Mouse (Mus musculus): ENCODE measurements around the gene Ppp6r1. TPM values are rescaled to one million over a fixed set of nuclear protein-coding genes. Genes with fewer than 3 reads are reported as not detected.

Ppp6r1 gene
- total RNA-seq (2021) = 10 to 100 TPM; 74.9 to 76.3 TPM

- intact Hi-C loops (cut with DNase I) = loop anchor here (2.0 to 10.0 kb wide), 4 partner anchors 26 to 954 kb away; partner anchors contain the start of genes Hspbp1, Rps9 and Ube2s
Observed at GRCm38 (mm10) chr7:4658912-4659551, at the start of gene Ppp6r1. Gene Ppp6r1 (minus strand): TSS chr7:4659019.

GRCm38 (mm10) chr7:4705098-4705497 lies 46.3 kb upstream of the Ppp6r1 start:
- intact Hi-C loops (cut with DNase I) = loop anchor here (5.0 kb wide), 1 partner anchor 87 kb away; the partner anchor contains the start of gene Rpl28
- no peak for DNase-seq (ENCODE audit: low spot score)

More at GRCm38 (mm10) chr7:4658912-4659551, at the start of gene Ppp6r1:
- peak; percentile 96 for DNase-seq (ENCODE audit: low spot score)

GRCm38 (mm10) chr7:4703195-4703594 lies 44.4 kb upstream of the Ppp6r1 start:
- intact Hi-C loops (cut with DNase I) = no loop called here

GRCm38 (mm10) chr7:4702334-4702733 lies 43.5 kb upstream of the Ppp6r1 start:
- intact Hi-C loops (cut with DNase I) = no loop called here
- DNase-seq (ENCODE audit: low spot score) = no peak

More at GRCm38 (mm10) chr7:4703195-4703594, 44.4 kb upstream of the Ppp6r1 start:
- no peak for DNase-seq (ENCODE audit: low spot score)

- DNase-seq (ENCODE audit: low spot score) = no peak
- intact Hi-C loops (cut with DNase I) = no loop called here
Observed at GRCm38 (mm10) chr7:4693004-4693403, 34.2 kb upstream of the Ppp6r1 start.

GRCm38 (mm10) chr7:4690951-4691653 lies 32.3 kb upstream of the Ppp6r1 start:
- no peak for DNase-seq (ENCODE audit: low spot score)
- intact Hi-C loops (cut with DNase I) = no loop called here

GRCm38 (mm10) chr7:4690387-4690786 lies 31.6 kb upstream of the Ppp6r1 start, which contains the start of gene Brsk1:
Gene Brsk1 (plus strand): TSS chr7:4690604.
- intact Hi-C loops (cut with DNase I) = no loop called here
- peak; percentile 26 for DNase-seq (ENCODE audit: low spot score)

GRCm38 (mm10) chr7:4684632-4685417 lies 26.0 kb upstream of the Ppp6r1 start, which contains the start of gene Hspbp1:
Gene Hspbp1 (minus strand): TSS chr7:4685068.
- peak; percentile 95 for DNase-seq (ENCODE audit: low spot score)
- intact Hi-C loops (cut with DNase I) = loop anchor here (2.0 to 5.0 kb wide), 3 partner anchors 26 to 108 kb away; partner anchors contain the start of genes Kmt5c, Ppp6r1 and Rpl28

- no peak for DNase-seq (ENCODE audit: low spot score)
- intact Hi-C loops (cut with DNase I) = loop anchor here (2.0 kb wide), 2 partner anchors 25 to 109 kb away; partner anchors contain the start of genes Ppp6r1 and Rpl28
Observed at GRCm38 (mm10) chr7:4684203-4684602, 25.4 kb upstream of the Ppp6r1 start.

GRCm38 (mm10) chr7:4683307-4683706 lies 24.5 kb upstream of the Ppp6r1 start:
- intact Hi-C loops (cut with DNase I) = loop anchor here (2.0 kb wide), 1 partner anchor 19 kb away; no protein-coding TSS in a partner anchor

GRCm38 (mm10) chr7:4675200-4675599 lies 16.4 kb upstream of the Ppp6r1 start:
- intact Hi-C loops (cut with DNase I) = no loop called here
- DNase-seq (ENCODE audit: low spot score) = no peak

More at GRCm38 (mm10) chr7:4683307-4683706, 24.5 kb upstream of the Ppp6r1 start:
- DNase-seq (ENCODE audit: low spot score) = no peak

GRCm38 (mm10) chr7:4674114-4674731 lies 15.4 kb upstream of the Ppp6r1 start:
- intact Hi-C loops (cut with DNase I) = no loop called here
- no peak for DNase-seq (ENCODE audit: low spot score)

- intact Hi-C loops (cut with DNase I) = no loop called here
- DNase-seq (ENCODE audit: low spot score) = no peak
Observed at GRCm38 (mm10) chr7:4671956-4672355, 13.1 kb upstream of the Ppp6r1 start.

GRCm38 (mm10) chr7:4670655-4671255 lies 11.9 kb upstream of the Ppp6r1 start:
- intact Hi-C loops (cut with DNase I) = no loop called here
- no peak for DNase-seq (ENCODE audit: low spot score)

- DNase-seq (ENCODE audit: low spot score) = no peak
- intact Hi-C loops (cut with DNase I) = no loop called here
Observed at GRCm38 (mm10) chr7:4669156-4669555, 10.3 kb upstream of the Ppp6r1 start.

GRCm38 (mm10) chr7:4668506-4668905 lies 9.7 kb upstream of the Ppp6r1 start:
- DNase-seq (ENCODE audit: low spot score) = no peak
- intact Hi-C loops (cut with DNase I) = no loop called here

- no peak for DNase-seq (ENCODE audit: low spot score)
- intact Hi-C loops (cut with DNase I) = no loop called here
Observed at GRCm38 (mm10) chr7:4666871-4667270, 8.1 kb upstream of the Ppp6r1 start.

- DNase-seq (ENCODE audit: low spot score) = no peak
- intact Hi-C loops (cut with DNase I) = loop anchor here (2.0 kb wide), 1 partner anchor 19 kb away; no protein-coding TSS in a partner anchor
Observed at GRCm38 (mm10) chr7:4663742-4664141, 4.9 kb upstream of the Ppp6r1 start.

GRCm38 (mm10) chr7:4663179-4663578 lies 4.4 kb upstream of the Ppp6r1 start:
- no peak for DNase-seq (ENCODE audit: low spot score)
- intact Hi-C loops (cut with DNase I) = no loop called here
